Mouse (Mus musculus) bone marrow macrophage, adult 2 months (primary cell): Measurements from ENCODE around the gene Zswim8. TPM values are rescaled to one million over a fixed set of nuclear protein-coding genes. Genes with fewer than 3 reads are reported as not detected.

Experiments
- H3K27ac ChIP-seq: 2 replicates; pipeline ENCODE4 v1.5.1; 2012; ENCODE audit warnings: low read depth, low read length; ENCODE audit not compliant: insufficient read depth
- H3K4me1 ChIP-seq: 2 replicates; pipeline ENCODE4 v1.6.1; 2012; ENCODE audit warnings: low read length; ENCODE audit not compliant: control insufficient read depth, insufficient read depth
- H3K4me3 ChIP-seq: 2 replicates; pipeline ENCODE4 v1.5.1; 2012; ENCODE audit warnings: mild to moderate bottlenecking, low read length, moderate library complexity; ENCODE audit not compliant: insufficient read depth
- CTCF ChIP-seq: IDR thresholded peaks from 2 replicates; pipeline ENCODE4 v1.5.1; 2012; ENCODE audit warnings: low read depth, mild to moderate bottlenecking, low read length, moderate library complexity
- POLR2A ChIP-seq: IDR thresholded peaks from 2 replicates; pipeline ENCODE4 v1.6.1; 2012; ENCODE audit warnings: mild to moderate bottlenecking, low read depth, low read length, borderline replicate concordance
- polyA plus RNA-seq: library from polyadenylated mRNA; stranded (reverse); fragments of >200 nt; gene quantifications from 2 replicates; pipeline ENCODE4 v1.2.4, GENCODE M21; 2012; ENCODE audit not compliant: missing spikeins, insufficient read depth, insufficient read length

Gene Zswim8
- polyA plus RNA-seq, 1 experiment = 94.2 TPM

DNA sequence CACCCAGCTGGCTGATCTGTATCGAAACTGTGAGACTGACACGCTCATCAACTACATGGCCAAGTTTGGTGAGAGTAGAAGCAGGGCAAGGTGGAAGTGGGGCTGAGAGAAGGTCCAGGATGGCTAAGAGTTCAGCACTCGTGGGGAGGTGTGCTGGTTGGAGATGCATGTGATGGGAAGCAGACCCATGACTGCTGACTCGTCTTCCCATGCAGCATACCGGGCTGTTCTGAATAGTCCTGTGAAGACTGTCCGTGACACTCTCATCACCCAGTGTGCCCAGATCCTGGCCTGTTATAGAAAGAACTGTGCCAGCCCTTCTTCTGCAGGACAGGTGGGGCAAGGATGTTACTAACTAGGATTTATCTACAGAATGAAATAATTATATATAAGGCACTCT lies 15.6 kb upstream of the Zswim8 start:
- Histone ChIP-seq H3K4me3 (no peak overlapping the region), H3K4me1 (peaks cover 15% of the 10 kb centered on the region), H3K27ac (no peak overlapping the region)
- TF ChIP-seq POLR2A (no peak), CTCF (no peak)

DNA sequence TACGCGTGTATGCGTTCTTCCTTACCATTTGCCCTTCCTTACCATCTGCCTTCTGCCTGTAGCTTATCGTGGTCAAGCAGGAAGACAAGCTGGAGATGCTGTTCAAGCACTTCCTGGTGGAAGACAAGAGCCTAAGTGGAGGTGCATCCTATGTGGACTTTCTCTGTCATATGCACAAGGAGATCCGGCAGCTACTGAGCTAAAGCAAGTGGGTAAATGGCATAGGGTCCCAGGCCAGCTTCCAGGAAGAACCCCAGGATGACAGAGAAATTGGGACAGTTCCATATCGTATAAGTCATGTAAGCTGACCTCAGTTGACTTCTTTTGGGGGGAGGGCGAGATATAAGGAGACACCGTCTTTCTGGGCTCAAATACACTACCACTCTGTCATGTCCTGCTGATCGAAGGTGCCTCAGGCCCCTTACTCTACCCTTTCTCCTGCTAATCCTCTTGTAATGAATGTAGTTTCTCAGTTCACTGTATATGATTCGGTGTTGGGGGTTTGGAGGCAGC lies 13.7 kb upstream of the Zswim8 start:
- no peak for TF ChIP-seq POLR2A
- no peak for TF ChIP-seq CTCF
- no peak overlapping the region for H3K27ac ChIP-seq
- H3K4me1 ChIP-seq = peaks cover 29% of the 10 kb centered on the region
- no peak overlapping the region for H3K4me3 ChIP-seq

GRCm38 (mm10) chr14:20694185-20694883 lies 13.0 kb upstream of the Zswim8 start:
- peaks cover 33% of the 10 kb centered on the region for H3K4me1 ChIP-seq
- no peak overlapping the region for H3K27ac ChIP-seq
- peak overlapping the region; percentile 74 for H3K4me3 ChIP-seq
- TF ChIP-seq POLR2A (no peak), CTCF (no peak)

DNA sequence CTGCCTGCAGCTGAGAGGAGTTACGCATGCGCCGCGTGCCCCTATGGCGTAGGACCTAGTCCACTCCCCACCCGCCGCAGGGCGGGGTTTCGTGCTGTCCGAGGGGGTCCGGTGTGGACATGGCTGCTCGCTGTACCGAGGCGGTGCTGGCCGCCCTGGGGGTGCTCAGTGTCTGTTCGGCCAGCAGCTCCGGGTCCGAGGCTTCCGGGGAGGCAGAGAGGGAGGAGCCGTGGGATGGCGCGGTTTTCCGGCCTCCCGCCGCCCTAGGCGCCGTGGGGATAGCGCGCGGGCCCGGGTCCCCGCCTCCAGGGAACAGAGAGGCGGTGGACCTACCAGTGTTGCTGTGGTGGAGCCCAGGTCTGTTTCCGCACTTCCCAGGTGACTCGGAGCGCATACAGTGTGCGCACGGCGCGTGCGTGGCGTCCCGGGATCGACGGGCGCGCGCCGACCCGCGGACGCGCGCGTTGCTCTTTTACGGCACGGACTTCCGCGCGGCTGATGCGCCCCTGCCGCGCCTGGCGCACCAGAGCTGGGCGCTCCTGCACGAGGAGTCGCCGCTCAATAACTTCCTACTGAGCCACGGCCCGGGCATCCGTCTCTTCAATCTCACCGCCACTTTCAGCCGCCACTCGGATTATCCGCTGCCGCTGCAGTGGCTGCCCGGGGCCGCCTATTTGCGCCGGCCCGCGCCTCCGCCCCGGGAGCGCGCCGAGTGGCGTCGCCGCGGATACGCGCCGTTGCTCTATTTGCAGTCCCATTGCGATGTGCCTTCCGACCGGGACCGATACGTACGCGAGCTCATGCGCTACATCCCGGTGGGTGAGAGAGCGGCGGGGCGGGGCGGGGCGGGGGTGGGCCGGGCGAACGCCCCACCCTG lies 12.2 kb upstream of the Zswim8 start, which contains the start of gene Fut11:
Gene Fut11, plus strand, starts transcription at position 85 of the 877 bp plus-strand sequence.
- Histone ChIP-seq H3K27ac (peak within 1 kb of the TSS; percentile 73), H3K4me3 (peak within 1 kb of the TSS; percentile 74), H3K4me1 (peaks cover 33% of the 10 kb centered on the region)
- no peak for TF ChIP-seq CTCF
- TF ChIP-seq POLR2A = no peak

- no peak overlapping the region for H3K27ac ChIP-seq
- peaks cover 35% of the 10 kb centered on the region for H3K4me1 ChIP-seq
- H3K4me3 ChIP-seq = peak overlapping the region; percentile 74
- TF ChIP-seq POLR2A (no peak), CTCF (no peak)
Observed at GRCm38 (mm10) chr14:20695761-20696520, 11.4 kb upstream of the Zswim8 start.

DNA sequence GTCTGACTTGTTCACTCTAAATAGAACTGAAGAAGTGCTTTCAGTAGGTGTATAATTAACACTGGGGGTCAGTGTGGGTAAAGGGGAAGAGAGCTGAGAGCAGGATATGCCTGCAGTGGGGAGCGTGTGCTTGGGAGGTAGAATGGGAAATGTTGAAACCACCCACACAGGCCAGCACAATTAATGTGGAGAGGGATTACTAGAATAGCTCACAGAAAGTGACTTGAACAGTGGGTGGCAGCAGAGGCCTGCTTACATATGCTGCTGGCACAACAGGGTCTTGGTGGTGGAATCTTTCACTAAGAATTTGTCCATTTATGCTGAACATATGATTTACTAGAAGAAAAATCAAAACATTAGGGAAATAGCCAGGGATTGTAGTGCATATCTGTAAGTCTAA lies 10.4 kb upstream of the Zswim8 start:
- H3K27ac ChIP-seq = no peak overlapping the region
- no peak for TF ChIP-seq POLR2A
- peak; percentile 33; the same call in 1 of the 2 replicates for TF ChIP-seq CTCF

GRCm38 (mm10) chr14:20698515-20698914 lies 8.8 kb upstream of the Zswim8 start:
- no peak overlapping the region for H3K27ac ChIP-seq
- H3K4me1 ChIP-seq = peaks cover 41% of the 10 kb centered on the region
- no peak overlapping the region for H3K4me3 ChIP-seq
- TF ChIP-seq CTCF (no peak), POLR2A (no peak)

More for the DNA sequence above, 10.4 kb upstream of the Zswim8 start:
- Histone ChIP-seq H3K4me3 (no peak overlapping the region), H3K4me1 (peaks cover 41% of the 10 kb centered on the region)

GRCm38 (mm10) chr14:20700362-20700761 lies 7.0 kb upstream of the Zswim8 start:
- Histone ChIP-seq H3K27ac (no peak overlapping the region), H3K4me1 (peaks cover 36% of the 10 kb centered on the region)
- TF ChIP-seq POLR2A (no peak), CTCF (no peak)

DNA sequence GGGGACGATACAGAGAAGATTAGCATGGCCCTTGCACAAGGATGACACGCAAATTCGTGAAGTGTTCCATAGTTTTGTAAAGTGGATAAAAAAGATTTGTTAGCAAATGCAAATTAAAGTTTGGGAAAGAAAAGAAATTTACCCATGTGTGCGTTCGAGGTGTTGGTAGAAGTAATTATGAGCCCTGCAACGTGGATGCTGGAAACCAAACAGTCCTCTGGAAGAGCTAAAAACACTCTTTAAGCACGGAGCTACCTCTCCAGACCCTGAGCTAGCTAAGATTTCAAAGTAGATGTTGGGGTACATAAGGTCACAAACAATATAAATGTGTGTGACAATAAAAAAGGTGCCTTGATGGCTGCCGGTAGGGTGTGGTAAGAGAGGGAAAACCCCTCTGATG lies 5.8 kb upstream of the Zswim8 start:
- H3K4me1 ChIP-seq = peaks cover 30% of the 10 kb centered on the region
- peak overlapping the region; percentile 93 for H3K4me3 ChIP-seq

More at GRCm38 (mm10) chr14:20700362-20700761, 7.0 kb upstream of the Zswim8 start:
- no peak overlapping the region for H3K4me3 ChIP-seq

More for the DNA sequence above, 5.8 kb upstream of the Zswim8 start:
- no peak overlapping the region for H3K27ac ChIP-seq
- no peak for TF ChIP-seq CTCF
- no peak for TF ChIP-seq POLR2A
